Mouse (Mus musculus): ENCODE measurements around the gene Rfesd. TPM values are rescaled to one million over a fixed set of nuclear protein-coding genes. Genes with fewer than 3 reads are reported as not detected.

Rfesd gene
- total and polyA plus RNA-seq, 3 experiments = 38.3 to 72.1 TPM; not detected in 1

DNA sequence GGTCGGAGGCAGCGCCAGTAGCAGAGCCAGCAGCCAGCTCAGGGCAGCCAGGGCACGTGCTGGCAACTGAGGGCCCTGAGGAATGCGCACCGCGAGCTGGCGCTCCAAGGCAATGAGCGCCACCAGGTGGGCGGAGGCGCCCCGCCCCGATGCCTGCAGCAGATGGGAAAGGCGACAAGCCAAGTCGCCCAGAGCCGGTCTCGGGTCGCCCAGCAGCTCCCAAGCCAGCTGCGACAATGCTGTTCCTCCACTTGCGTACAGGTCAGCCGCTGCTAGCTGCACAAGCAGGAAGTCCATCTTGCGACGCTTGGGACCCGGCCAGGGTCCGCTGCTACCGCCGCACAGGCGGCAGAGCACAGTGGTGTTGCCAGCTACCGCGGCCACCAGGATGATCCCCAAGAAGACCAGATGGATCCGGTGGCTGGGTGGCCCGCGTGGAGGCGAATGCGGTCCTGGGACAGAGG, 37.8 kb upstream of the Rfesd start:
- Histone ChIP-seq H3K36me3 (ENCODE audit: control insufficient read depth in 1 of 2, insufficient read depth in 2 of 2, low read length in 2 of 2) (no peaks in the 10 kb centered on the region), H3K27ac (ENCODE audit: control insufficient read depth, low read depth, low read length) (no peak overlapping the region)
- no peak for DNase-seq (ENCODE audit: low read depth, low spot score)

DNA sequence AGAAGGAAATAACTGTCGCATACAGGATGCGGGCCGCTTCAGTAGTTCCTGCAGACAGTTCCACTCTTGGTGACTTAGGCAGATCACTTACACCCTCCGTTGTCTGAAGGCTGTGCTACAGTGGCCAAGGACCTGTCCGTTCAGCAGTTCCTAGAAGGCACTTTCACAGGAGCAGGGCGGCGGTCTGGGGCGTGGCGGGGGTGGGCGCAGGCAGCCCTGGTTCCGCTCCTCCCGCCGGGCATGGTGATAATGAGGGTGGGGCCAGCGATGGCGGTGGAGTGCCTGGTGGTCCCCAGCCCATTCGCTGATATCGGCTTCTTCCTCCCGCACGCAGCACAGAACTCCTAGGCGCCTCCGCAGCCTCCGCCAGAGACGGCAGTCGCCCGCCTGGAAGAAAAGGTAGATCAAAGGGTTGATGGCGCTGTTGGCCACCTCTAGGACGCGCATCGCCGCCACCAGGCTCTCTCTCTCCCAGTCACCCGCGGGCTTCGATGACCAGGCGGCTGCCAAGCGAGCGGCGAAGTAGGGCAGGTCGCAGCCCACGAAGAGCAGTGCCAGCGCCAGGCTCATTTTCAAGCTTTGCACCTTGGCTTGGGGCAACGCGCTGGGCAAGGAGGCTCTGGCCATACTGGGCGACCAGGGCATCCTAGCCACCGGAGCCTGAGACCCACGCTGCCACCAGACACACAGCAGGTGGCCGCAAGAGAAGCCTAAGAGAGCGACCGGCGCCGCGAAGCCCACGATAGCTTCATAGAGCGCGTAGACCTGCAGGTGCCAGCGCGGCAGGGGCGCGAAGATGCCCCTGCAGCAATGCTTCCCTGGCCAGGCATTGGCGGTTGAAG, 37.1 kb upstream of the Rfesd start:
- no peak overlapping the region for H3K9ac ChIP-seq (ENCODE audit: control insufficient read depth, low read depth, low read length, poor library complexity, severe bottlenecking)
- no peak for DNase-seq (ENCODE audit: low read depth, low spot score)
- H3K4me3 ChIP-seq (ENCODE audit: control insufficient read depth in 1 of 2, insufficient read depth in 1 of 2, low read depth in 2 of 2, low read length in 2 of 2) = no peak overlapping the region
- H3K36me3 ChIP-seq (ENCODE audit: control insufficient read depth in 1 of 2, insufficient read depth in 2 of 2, low read length in 2 of 2) = no peaks in the 10 kb centered on the region
- no peaks in the 10 kb centered on the region for H3K4me1 ChIP-seq (ENCODE audit: control insufficient read depth in 1 of 2, insufficient read depth in 2 of 2, low read length in 2 of 2)
- H3K9me3 ChIP-seq (replicated peaks; ENCODE audit: insufficient read depth, low read length) = no peaks in the 10 kb centered on the region
- H3K27me3 ChIP-seq (ENCODE audit: control insufficient read depth in 1 of 2, insufficient read depth in 2 of 2, low read length in 2 of 2) = no peaks in the 10 kb centered on the region
- H3K79me2 ChIP-seq (ENCODE audit: control insufficient read depth, insufficient read depth, low read length, poor library complexity) = no peaks in the 10 kb centered on the region
- TF ChIP-seq MYC (IDR thresholded peaks at IDR 0.05; ENCODE audit: low read depth, low read length) (no peak), CHD1 (IDR thresholded peaks at IDR 0.05; ENCODE audit: low read depth, low read length) (no peak), BHLHE40 (IDR thresholded peaks at IDR 0.05; ENCODE audit: borderline replicate concordance, low read depth, low read length) (no peak), USF2 (IDR thresholded peaks at IDR 0.05; ENCODE audit: borderline replicate concordance in 1 of 2, insufficient read depth in 1 of 2, low read depth in 1 of 2, low read length in 2 of 2) (no peak), TCF12 (IDR thresholded peaks at IDR 0.05; ENCODE audit: low read depth, low read length) (no peak), POLR2AphosphoS2 (IDR thresholded peaks at IDR 0.05; ENCODE audit: low read length) (no peak), RCOR1 (IDR thresholded peaks at IDR 0.05; ENCODE audit: low read depth, low read length) (no peak), CTCF (IDR thresholded peaks at IDR 0.05 in 2 of 3, conservative IDR thresholded peaks at IDR 0.05 in 1 of 3; ENCODE audit: control insufficient read depth in 1 of 3, insufficient read depth in 1 of 3, low read depth in 2 of 3, low read length in 3 of 3, poor library complexity in 1 of 3, severe bottlenecking in 1 of 3) (no peak), GABPA (IDR thresholded peaks at IDR 0.05; ENCODE audit: low read depth, low read length) (no peak), UBTF (IDR thresholded peaks at IDR 0.05; ENCODE audit: borderline replicate concordance, insufficient read depth, low read depth, low read length) (no peak), SIN3A (IDR thresholded peaks at IDR 0.05; ENCODE audit: low read length) (no peak)
- no peak overlapping the region for H3K27ac ChIP-seq (ENCODE audit: control insufficient read depth, low read depth, low read length)

More for the DNA sequence above, 37.8 kb upstream of the Rfesd start:
- no peak for TF ChIP-seq MXI1 (IDR thresholded peaks at IDR 0.05; ENCODE audit: low read depth, low read length)
- no peaks in the 10 kb centered on the region for H3K9me3 ChIP-seq (replicated peaks; ENCODE audit: insufficient read depth, low read length)
- H3K79me2 ChIP-seq (ENCODE audit: control insufficient read depth, insufficient read depth, low read length, poor library complexity) = no peaks in the 10 kb centered on the region
- no peaks in the 10 kb centered on the region for H3K27me3 ChIP-seq (ENCODE audit: control insufficient read depth in 1 of 2, insufficient read depth in 2 of 2, low read length in 2 of 2)
- no peak overlapping the region for H3K4me3 ChIP-seq (ENCODE audit: control insufficient read depth in 1 of 2, insufficient read depth in 1 of 2, low read depth in 2 of 2, low read length in 2 of 2)
- no peak overlapping the region for H3K9ac ChIP-seq (ENCODE audit: control insufficient read depth, low read depth, low read length, poor library complexity, severe bottlenecking)
- H3K4me1 ChIP-seq (ENCODE audit: control insufficient read depth in 1 of 2, insufficient read depth in 2 of 2, low read length in 2 of 2) = no peaks in the 10 kb centered on the region

DNA sequence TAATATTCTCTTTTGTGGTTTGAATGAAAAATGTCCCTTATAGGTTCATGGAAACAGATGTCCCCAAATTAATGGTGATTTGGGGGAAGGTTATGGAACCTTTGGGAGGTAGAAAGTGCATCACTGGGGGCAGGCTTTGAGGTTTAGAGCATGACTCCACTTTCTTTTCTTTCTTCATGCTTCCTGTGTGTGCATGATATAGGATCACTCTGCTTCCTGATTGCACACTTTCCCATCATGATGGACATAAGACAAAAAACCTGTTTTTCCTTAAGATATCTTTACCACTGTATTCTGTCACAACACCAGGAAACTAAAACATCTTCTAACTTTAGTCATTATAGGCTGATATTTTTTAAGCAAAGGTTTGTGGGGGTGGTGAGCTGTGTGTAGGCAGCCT, 26.5 kb upstream of the Rfesd start:
- Histone ChIP-seq H3K9ac (ENCODE audit: control insufficient read depth, low read depth, low read length, poor library complexity, severe bottlenecking) (no peak overlapping the region), H3K36me3 (ENCODE audit: control insufficient read depth in 1 of 2, insufficient read depth in 2 of 2, low read length in 2 of 2) (no peaks in the 10 kb centered on the region), H3K4me3 (ENCODE audit: control insufficient read depth in 1 of 2, insufficient read depth in 1 of 2, low read depth in 2 of 2, low read length in 2 of 2) (no peak overlapping the region), H3K27ac (ENCODE audit: control insufficient read depth, low read depth, low read length) (no peak overlapping the region), H3K9me3 (replicated peaks; ENCODE audit: insufficient read depth, low read length) (no peaks in the 10 kb centered on the region), H3K79me2 (ENCODE audit: control insufficient read depth, insufficient read depth, low read length, poor library complexity) (no peaks in the 10 kb centered on the region), H3K27me3 (ENCODE audit: control insufficient read depth in 1 of 2, insufficient read depth in 2 of 2, low read length in 2 of 2) (no peaks in the 10 kb centered on the region), H3K4me1 (ENCODE audit: control insufficient read depth in 1 of 2, insufficient read depth in 2 of 2, low read length in 2 of 2) (no peaks in the 10 kb centered on the region)
- DNase-seq (ENCODE audit: low read depth, low spot score) = no peak
- TF ChIP-seq ETS1 (IDR thresholded peaks at IDR 0.05; ENCODE audit: low read depth, low read length) (no peak), MYC (IDR thresholded peaks at IDR 0.05; ENCODE audit: low read depth, low read length) (no peak)
